Mouse (Mus musculus) neural tube, embryonic 14.5 days (tissue): ENCODE measurements at regions not wholly inside any gene's neighbourhood (a gene's known extent, or its start where the extent isn't known, plus 50 kb on each side); places are given as distances from the start of the nearest gene placed in this dataset.

ENCODE experiments used
- ATAC-seq: fragments of 200-750 bp; cut with Nextera tagmentation; 2 replicates; pipeline ENCODE4 v1.8.0; 2017; ENCODE audit warnings: low read depth, mild to moderate bottlenecking, moderate TSS enrichment, moderate library complexity
- H3K27ac ChIP-seq: fragments of 300-500 bp; sonication (generic); 2 replicates; pipeline ENCODE4 v1.5.1; 2014; ENCODE audit warnings: low read depth, mild to moderate bottlenecking, control low read depth, low read length, moderate library complexity, mixed read lengths
- H3K27me3 ChIP-seq: fragments of 300-500 bp; sonication (generic); 2 replicates; pipeline ENCODE4 v1.6.1; 2014; ENCODE audit warnings: low read length; ENCODE audit not compliant: control insufficient read depth, insufficient read depth
- H3K36me3 ChIP-seq: fragments of 300-500 bp; sonication (generic); 2 replicates; pipeline ENCODE4 v1.6.1; 2014; ENCODE audit warnings: low read length, mixed read lengths; ENCODE audit not compliant: control insufficient read depth, insufficient read depth
- H3K4me1 ChIP-seq: fragments of 300-500 bp; sonication (generic); 2 replicates; pipeline ENCODE4 v1.6.1; 2014; ENCODE audit warnings: low read length; ENCODE audit not compliant: control insufficient read depth, insufficient read depth
- H3K4me2 ChIP-seq: fragments of 300-500 bp; sonication (generic); 2 replicates; pipeline ENCODE4 v1.6.1; 2014; ENCODE audit warnings: mild to moderate bottlenecking, low read depth, low read length, control low read depth
- H3K4me3 ChIP-seq: fragments of 300-500 bp; sonication (generic); 2 replicates; pipeline ENCODE4 v1.5.1; 2014; ENCODE audit warnings: low read depth, low read length, control low read depth, mixed read lengths
- H3K9ac ChIP-seq: fragments of 300-500 bp; sonication (generic); replicated peaks from 2 replicates; pipeline ENCODE4 v1.6.1; 2014; ENCODE audit warnings: low read depth, mild to moderate bottlenecking, control low read depth, low read length, mixed read lengths
- H3K9me3 ChIP-seq: fragments of 300-500 bp; sonication (generic); 2 replicates; pipeline ENCODE4 v1.6.1; 2016; ENCODE audit warnings: low read length; ENCODE audit not compliant: control insufficient read depth
- WGBS: fragments of 180-500 bp; shearing (Covaris S2); extraction: QIAGEN DNeasy Blood & Tissue Kit; methylation state at CpG from one replicate; pipeline ENCODE4 v1.1.7; 2014; 5-methylcytosine and 5-hydroxymethylcytosine counted together

- Histone ChIP-seq H3K9me3 (no peaks in the 10 kb centered on the region), H3K27me3 (no peaks in the 10 kb centered on the region), H3K9ac (peak overlapping the region; percentile 8; the same call in 1 of the 2 replicates), H3K4me1 (peaks cover 4% of the 10 kb centered on the region; the same call in 1 of the 2 replicates), H3K27ac (peak overlapping the region; percentile 79), H3K36me3 (no peaks in the 10 kb centered on the region), H3K4me3 (no peak overlapping the region), H3K4me2 (peak overlapping the region; percentile 26; the same call in 1 of the 2 replicates)
- 24% methylated on average over 11 of the region's 11 CpGs for WGBS
- peak; percentile 93 for ATAC-seq
These were observed 343.8 kb downstream of the Tmem161b start for GRCm38 (mm10) chr13:84565644-84566532.

- no peak overlapping the region for H3K4me3 ChIP-seq
- no peaks in the 10 kb centered on the region for H3K9me3 ChIP-seq
- peaks cover 4% of the 10 kb centered on the region; the same call in 1 of the 2 replicates for H3K4me1 ChIP-seq
- H3K27ac ChIP-seq, result peak overlapping the region; percentile 79; the same call in 1 of the 2 replicates
- H3K4me2 ChIP-seq, result no peak overlapping the region; the same call in 1 of the 2 replicates
- no peak overlapping the region for H3K9ac ChIP-seq
- 13% methylated on average over 6 of the region's 6 CpGs for WGBS
- peak; percentile 73 for ATAC-seq
- H3K36me3 ChIP-seq, result no peaks in the 10 kb centered on the region
- no peaks in the 10 kb centered on the region for H3K27me3 ChIP-seq
These were observed 344.4 kb downstream of the Tmem161b start for GRCm38 (mm10) chr13:84566533-84566832.

GRCm38 (mm10) chr13:84569371-84569770 is 347.3 kb downstream of the Tmem161b start:
- no peaks in the 10 kb centered on the region for H3K9me3 ChIP-seq
- H3K4me1 ChIP-seq, result peaks cover 4% of the 10 kb centered on the region; the same call in 1 of the 2 replicates
- no peak overlapping the region for H3K4me3 ChIP-seq
- H3K27me3 ChIP-seq, result no peaks in the 10 kb centered on the region
- H3K36me3 ChIP-seq, result no peaks in the 10 kb centered on the region
- no peak overlapping the region for H3K9ac ChIP-seq
- H3K27ac ChIP-seq, result peak overlapping the region; percentile 65; the same call in 1 of the 2 replicates
- ATAC-seq, result no peak
- H3K4me2 ChIP-seq, result no peak overlapping the region

DNA sequence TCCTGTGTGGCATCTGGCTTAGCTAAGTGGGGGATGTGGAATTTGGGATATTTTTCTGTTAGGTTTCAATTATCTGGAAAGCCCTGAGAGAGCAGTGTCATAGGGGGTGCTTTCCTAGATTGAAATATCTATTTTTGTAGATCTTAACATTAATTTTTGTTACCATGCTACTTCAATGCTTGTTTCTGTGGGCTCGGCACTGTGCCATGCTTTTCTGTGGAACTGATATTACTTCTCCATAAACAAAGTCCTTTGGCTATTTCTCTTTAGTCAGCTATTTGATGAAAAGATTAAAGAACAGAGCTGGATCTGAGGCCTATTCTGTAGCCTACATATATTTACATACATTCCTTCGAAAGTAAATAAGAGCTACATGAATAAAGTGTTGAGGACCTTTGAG is 348.1 kb downstream of the Tmem161b start:
- H3K9ac ChIP-seq, result no peak overlapping the region
- WGBS, result 48% methylated on average over 2 of the region's 2 CpGs
- H3K27ac ChIP-seq, result no peak overlapping the region
- H3K36me3 ChIP-seq, result no peaks in the 10 kb centered on the region
- ATAC-seq, result no peak
- no peak overlapping the region for H3K4me2 ChIP-seq
- no peaks in the 10 kb centered on the region for H3K27me3 ChIP-seq
- H3K4me1 ChIP-seq, result peaks cover 4% of the 10 kb centered on the region; the same call in 1 of the 2 replicates
- H3K4me3 ChIP-seq, result no peak overlapping the region
- no peaks in the 10 kb centered on the region for H3K9me3 ChIP-seq

GRCm38 (mm10) chr13:84570984-84571844 is 349.1 kb downstream of the Tmem161b start:
- H3K9ac ChIP-seq, result no peak overlapping the region
- no peaks in the 10 kb centered on the region for H3K9me3 ChIP-seq
- no peaks in the 10 kb centered on the region for H3K4me1 ChIP-seq
- peak overlapping the region; percentile 64; the same call in 1 of the 2 replicates for H3K27ac ChIP-seq
- peak overlapping the region; percentile 23; the same call in 1 of the 2 replicates for H3K4me2 ChIP-seq
- WGBS, result 1% methylated on average over 10 of the region's 10 CpGs
- H3K4me3 ChIP-seq, result no peak overlapping the region
- H3K36me3 ChIP-seq, result no peaks in the 10 kb centered on the region
- H3K27me3 ChIP-seq, result no peaks in the 10 kb centered on the region
- ATAC-seq, result peak; percentile 93

DNA sequence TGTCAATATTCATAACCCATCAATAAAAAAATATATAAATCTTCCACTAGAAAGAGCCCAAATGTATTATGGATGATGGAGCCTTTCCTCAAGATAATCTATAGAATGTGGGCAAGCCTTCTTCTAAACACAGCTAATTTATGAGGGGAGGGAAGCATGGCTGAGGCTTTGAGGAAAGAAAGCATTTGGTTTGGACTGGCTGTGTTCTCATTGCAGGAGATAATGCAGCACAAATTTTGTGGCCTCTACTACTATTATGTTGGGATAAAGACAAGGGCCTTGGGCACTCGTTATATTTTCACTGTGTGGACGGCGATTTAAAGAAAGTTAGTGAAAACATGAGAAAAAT is 349.7 kb downstream of the Tmem161b start:
- ATAC-seq, result peak; percentile 57
- no peak overlapping the region for H3K4me2 ChIP-seq
- no peaks in the 10 kb centered on the region for H3K27me3 ChIP-seq

DNA sequence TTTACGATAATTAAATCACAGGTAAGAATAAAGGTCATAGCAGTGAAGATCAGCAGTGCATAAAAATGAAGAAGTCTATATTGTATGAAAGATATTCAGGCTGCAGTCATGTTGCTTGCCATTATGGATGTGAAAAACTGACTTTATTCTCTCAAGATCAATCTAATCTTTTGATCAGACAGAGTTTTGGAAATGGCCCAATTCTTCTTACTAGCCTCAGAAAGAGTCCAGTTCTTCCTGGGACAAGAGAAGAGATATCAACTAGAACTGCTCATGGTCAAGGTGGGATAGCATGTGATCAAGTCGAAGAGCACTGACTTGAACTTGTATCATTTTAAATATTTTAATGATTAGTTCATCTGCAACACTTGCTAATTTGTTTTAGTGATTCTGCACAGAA is 350.1 kb downstream of the Tmem161b start:
- no peaks in the 10 kb centered on the region for H3K27me3 ChIP-seq
- no peaks in the 10 kb centered on the region for H3K36me3 ChIP-seq
- no peak overlapping the region for H3K4me3 ChIP-seq
- peak overlapping the region; percentile 64; the same call in 1 of the 2 replicates for H3K27ac ChIP-seq
- H3K4me1 ChIP-seq, result no peaks in the 10 kb centered on the region
- no peak overlapping the region for H3K9ac ChIP-seq
- ATAC-seq, result no peak
- H3K4me2 ChIP-seq, result no peak overlapping the region
- WGBS, result 62% methylated on average over 2 of the region's 2 CpGs
- no peaks in the 10 kb centered on the region for H3K9me3 ChIP-seq

More for the DNA sequence above, 349.7 kb downstream of the Tmem161b start:
- H3K9me3 ChIP-seq, result no peaks in the 10 kb centered on the region
- H3K36me3 ChIP-seq, result no peaks in the 10 kb centered on the region
- H3K9ac ChIP-seq, result no peak overlapping the region
- no peaks in the 10 kb centered on the region for H3K4me1 ChIP-seq
- no peak overlapping the region for H3K4me3 ChIP-seq
- peak overlapping the region; percentile 64; the same call in 1 of the 2 replicates for H3K27ac ChIP-seq
- WGBS, result 13% methylated on average over 3 of the region's 3 CpGs

GRCm38 (mm10) chr13:84596585-84597142 is 374.6 kb downstream of the Tmem161b start:
- no peak overlapping the region for H3K27ac ChIP-seq
- H3K4me1 ChIP-seq, result no peaks in the 10 kb centered on the region
- H3K4me3 ChIP-seq, result no peak overlapping the region
- no peaks in the 10 kb centered on the region for H3K36me3 ChIP-seq
- no peaks in the 10 kb centered on the region for H3K9me3 ChIP-seq
- H3K27me3 ChIP-seq, result no peaks in the 10 kb centered on the region
- no peak overlapping the region for H3K9ac ChIP-seq
- ATAC-seq, result no peak
- H3K4me2 ChIP-seq, result no peak overlapping the region
